Mouse (Mus musculus) E14TG2a.4 (cell line): Measurements from ENCODE around the gene Lsamp.

ENCODE experiments used
- CTCF ChIP-seq: conservative IDR thresholded peaks from 2 replicates; pipeline ENCODE4 v1.5.1; 2014; ENCODE audit warnings: low read length
- NANOG ChIP-seq: IDR thresholded peaks from 2 replicates; pipeline ENCODE4 v1.6.1; 2014; ENCODE audit warnings: borderline replicate concordance, low read length, mixed read lengths
- POU5F1 ChIP-seq: IDR thresholded peaks from 2 replicates; pipeline ENCODE4 v1.6.1; 2014; ENCODE audit warnings: low read length, borderline replicate concordance

DNA sequence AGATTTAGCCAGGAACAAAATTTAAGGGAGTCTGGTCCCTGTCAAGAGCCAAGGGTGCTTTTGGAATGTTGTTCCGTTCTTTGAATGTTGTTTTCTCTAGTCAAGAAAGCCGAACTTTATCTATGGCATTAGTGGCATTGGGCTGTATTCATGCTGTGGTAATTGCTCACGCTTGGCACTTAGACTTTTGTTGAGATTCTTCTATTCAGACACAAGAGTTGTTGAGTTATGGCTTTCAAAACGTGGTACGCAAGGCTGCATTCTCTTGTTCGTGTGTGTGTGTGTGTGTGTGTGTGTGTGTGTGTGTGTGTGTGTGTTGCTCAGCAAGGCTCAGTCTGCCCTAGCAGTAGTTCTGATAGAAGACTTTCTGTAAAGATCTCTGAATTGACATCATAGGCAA lies 1549.5 kb downstream of the Lsamp start:
- TF ChIP-seq CTCF = no peak
- TF ChIP-seq NANOG = no peak
- TF ChIP-seq POU5F1 = no peak
